Mouse (Mus musculus) thymus, adult 2 months (tissue): ENCODE measurements around the gene Vmn1r3.

Source experiments
- CTCF ChIP-seq: fragments of 200-500 bp; IDR thresholded peaks from 2 replicates; pipeline ENCODE4 v1.5.1; 2012; ENCODE audit warnings: mild to moderate bottlenecking, control low read depth, low read length, moderate library complexity, borderline replicate concordance; ENCODE audit not compliant: control insufficient read depth, poor library complexity, insufficient read depth; ENCODE audit errors: extremely low read depth
- POLR2A ChIP-seq: fragments of 200-500 bp; IDR thresholded peaks from 2 replicates; pipeline ENCODE4 v1.6.1; 2012; ENCODE audit warnings: mild to moderate bottlenecking, low read length, control low read depth, moderate library complexity; ENCODE audit not compliant: control insufficient read depth, poor library complexity, insufficient read depth; ENCODE audit errors: extremely low read depth

DNA sequence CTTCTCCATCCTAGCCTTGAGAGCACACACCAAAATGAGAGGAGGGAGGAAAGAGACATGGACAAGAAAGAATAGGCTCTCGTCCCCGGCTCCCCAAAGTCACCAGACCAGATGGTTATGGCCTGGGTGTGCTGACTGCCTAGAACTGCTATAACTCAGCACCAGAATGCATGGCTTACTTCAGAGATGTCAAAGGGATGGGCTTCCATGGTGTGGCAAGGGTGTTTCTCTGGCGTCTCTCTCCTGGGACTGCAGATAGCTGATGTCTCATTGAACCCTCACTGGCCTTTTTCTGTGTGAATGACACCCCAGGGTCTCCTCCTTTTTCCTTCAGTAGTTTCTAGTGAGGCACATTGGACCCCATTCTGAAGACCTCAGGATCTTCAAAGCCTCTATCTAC lies 41.3 kb upstream of the Vmn1r3 start:
- TF ChIP-seq CTCF (no peak), POLR2A (no peak)
